Mouse (Mus musculus) 416B (cell line): ENCODE data around the gene Kif1c.

Experiments used
- DNase-seq: peaks from one replicate; pipeline ENCODE4 v3.0.0; 2011; ENCODE audit warnings: low read depth

Kif1c gene

GRCm38 (mm10) chr11:70697376-70697775, 3.0 kb upstream of the Kif1c start:
- DNase-seq = peak; percentile 49

- no peak for DNase-seq
These were observed 1.3 kb upstream of the Kif1c start for GRCm38 (mm10) chr11:70699051-70699450.

- DNase-seq = peak; percentile 24
These were observed 265 bp downstream of the Kif1c start for GRCm38 (mm10) chr11:70700613-70701012.

GRCm38 (mm10) chr11:70701221-70701955, 1.0 kb downstream of the Kif1c start:
- no peak for DNase-seq

DNA sequence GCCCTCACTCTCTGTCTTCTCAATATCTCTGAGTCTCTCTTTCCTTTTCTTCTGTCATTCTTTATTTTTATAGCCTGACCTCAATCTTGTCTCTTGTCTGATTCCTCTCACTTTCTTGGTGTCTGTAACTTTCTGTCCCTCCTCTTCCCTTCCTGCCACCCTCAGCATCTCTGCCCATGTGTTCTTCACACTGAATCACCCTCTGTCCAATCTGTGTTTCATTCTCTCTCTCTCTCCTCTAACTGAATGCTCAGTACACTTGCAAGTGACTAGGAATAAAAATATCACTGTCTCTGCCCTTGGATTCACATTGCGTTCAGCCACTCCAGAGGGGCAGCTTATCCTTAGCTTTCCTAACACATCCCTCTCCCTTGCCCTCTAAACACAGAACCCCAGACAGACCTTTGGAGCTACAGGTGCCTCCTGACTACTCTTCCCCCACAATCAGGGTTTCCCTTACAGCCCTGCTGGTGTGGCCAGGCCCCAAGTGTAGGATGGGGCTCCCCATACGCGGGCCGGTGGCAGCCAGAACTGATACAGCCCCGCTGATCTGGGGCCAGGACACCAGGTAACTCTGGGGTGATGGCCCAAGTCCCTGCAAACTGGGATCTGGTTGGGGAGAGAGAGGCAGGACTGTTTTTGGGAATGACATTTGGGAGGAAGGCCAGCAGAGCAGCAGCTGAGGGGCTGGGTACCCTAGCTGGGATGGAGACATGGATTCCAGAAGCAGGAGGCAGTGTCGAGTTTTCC, 1.8 kb downstream of the Kif1c start:
- no peak for DNase-seq

GRCm38 (mm10) chr11:70702781-70703180, 2.4 kb downstream of the Kif1c start:
- DNase-seq = no peak

DNA sequence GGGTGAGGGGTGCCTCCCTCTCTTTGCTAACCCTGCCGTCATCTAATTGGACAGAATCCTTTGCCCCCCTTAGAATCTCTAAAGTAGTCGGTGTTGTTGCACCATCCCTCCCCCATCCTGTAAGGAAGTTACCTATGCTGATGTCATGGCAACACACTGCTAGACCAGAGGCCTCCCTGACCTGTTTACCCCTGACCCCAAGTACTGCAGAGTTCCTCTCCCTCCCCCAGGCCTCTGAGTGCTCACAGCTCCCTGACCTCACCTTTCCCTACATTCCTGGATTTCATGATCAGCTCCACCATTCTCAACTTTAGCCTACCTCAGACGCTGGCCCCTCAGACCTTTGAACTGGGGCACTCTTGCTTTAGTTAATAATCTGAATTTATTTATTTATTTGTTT, 5.8 kb downstream of the Kif1c start:
- DNase-seq = no peak

- no peak for DNase-seq
These were observed 10.7 kb downstream of the Kif1c start for GRCm38 (mm10) chr11:70711026-70711425.

GRCm38 (mm10) chr11:70713222-70713621, 12.9 kb downstream of the Kif1c start:
- no peak for DNase-seq

DNA sequence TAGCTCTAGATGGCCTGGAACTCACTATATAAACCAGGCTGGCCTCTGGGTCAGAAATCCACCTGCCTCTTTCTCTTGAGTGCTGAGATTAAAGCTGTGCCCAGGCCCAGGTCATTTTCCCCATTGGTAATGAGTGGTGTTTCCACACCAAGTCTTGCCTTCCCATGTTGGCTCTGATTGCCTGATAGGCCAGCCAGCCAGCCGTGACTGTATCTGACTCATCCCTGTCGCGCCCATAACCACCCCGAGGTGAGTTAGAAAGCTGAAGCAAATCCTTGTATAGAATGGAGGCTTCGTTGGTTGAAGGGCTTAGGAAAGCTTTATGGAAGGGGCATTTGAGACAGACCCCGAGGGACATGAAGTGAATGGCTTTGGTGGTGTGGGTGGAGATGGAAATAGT, 15.5 kb downstream of the Kif1c start:
- DNase-seq = peak; percentile 29

DNA sequence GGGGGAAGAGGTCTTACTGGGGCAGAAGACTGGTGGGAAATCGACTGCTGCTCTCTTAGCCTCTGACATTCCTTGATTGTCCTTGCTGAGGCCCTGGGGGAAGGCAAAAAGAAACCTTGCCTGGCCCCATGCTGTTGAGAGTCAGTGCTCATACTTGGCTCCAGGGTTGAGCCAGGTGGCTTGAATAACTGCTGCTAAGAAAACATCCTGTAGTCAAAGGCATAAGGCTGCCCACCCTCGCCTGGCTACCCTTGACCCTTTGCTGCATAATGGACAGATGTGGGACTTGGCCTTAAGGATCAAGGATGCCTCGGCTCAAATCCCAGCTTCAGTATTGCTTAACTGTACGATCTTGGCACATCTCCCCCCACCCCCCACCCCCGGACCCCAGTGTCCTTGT, 18.1 kb downstream of the Kif1c start:
- DNase-seq = no peak

DNA sequence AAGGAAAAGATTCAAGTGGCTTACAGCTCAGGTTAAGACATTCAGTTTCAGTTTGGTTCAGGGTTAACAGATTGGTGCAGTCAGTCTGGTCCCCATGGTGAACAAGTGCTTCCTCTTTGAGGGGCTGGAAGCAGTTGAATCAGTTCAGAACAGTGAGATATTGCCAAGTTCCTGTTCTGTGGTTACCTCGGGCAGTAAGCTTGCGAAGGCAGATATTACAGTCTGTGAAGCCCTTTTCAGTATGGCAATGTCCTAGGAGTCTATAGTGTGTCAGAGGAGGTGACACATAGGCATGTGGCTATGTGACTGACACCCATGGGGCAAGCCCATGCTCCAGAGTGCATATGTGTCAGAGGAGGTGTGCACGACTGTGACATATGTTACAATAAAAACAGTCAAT, 20.2 kb downstream of the Kif1c start:
- DNase-seq = peak; percentile 94

DNA sequence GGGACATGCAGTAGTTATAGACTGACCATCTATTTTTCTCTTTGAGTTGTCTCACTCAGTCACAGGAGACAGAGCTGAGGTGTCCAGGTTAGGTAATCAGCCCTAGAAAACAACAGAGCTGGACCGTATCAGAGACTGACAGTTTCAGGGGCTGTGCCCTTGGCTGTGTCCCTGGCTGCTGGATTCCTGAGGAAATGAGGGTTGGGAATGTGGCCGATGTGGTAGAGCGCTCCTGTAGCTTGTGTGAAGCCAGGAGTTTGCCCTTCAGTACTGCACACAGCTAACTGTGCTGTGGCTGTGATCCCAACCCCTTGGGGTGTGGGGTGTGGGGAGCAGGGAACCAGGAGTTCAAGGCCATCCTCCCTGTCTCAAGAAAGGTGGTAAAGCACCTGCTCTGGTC, 20.7 kb downstream of the Kif1c start:
- DNase-seq = no peak

GRCm38 (mm10) chr11:70724706-70725105, 24.4 kb downstream of the Kif1c start:
- no peak for DNase-seq

DNA sequence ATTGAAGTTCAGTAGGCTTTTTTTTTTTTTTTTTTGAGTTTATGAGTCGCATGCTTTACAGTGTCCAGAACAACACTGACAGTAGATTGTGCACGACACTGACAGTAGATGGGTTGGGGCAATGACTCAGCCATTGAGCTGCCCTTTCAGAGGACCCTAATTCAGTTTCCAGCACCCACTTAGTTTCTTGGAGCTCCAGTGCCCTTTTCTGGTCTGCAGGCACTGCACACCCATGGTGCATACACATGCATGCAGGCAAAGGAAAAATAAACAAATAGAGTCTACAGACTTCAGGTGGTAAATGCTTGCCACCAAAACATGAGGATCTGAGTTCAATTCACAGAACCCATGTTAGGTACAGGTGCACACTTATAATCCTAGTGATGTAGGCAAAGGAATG, 26.2 kb downstream of the Kif1c start:
- DNase-seq = peak; percentile 17

GRCm38 (mm10) chr11:70727385-70727784, 27.0 kb downstream of the Kif1c start:
- DNase-seq = peak; percentile 31

- DNase-seq = peak; percentile 42
These were observed 30.2 kb downstream of the Kif1c start for GRCm38 (mm10) chr11:70730427-70731038.

DNA sequence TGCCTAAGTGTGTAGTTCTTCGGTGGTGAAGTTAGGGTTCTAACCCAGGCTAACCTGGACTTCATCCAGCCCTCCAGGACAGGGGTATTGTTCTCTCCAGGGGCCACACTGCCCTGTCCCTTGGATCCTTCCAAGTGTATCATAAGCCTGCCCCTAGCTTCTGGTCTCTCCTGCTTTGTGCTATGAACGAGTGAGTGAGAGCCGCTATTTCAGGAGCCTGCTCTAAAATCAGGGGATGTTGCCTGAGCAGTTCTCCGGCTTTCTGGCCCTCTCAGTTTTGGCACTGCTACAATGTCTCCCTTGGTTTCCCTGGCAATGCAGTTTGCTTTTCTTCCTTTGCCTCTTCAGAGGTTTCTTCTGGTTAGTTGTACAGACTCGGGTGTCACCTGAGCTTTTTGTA, 30.8 kb downstream of the Kif1c start:
- DNase-seq = no peak

DNA sequence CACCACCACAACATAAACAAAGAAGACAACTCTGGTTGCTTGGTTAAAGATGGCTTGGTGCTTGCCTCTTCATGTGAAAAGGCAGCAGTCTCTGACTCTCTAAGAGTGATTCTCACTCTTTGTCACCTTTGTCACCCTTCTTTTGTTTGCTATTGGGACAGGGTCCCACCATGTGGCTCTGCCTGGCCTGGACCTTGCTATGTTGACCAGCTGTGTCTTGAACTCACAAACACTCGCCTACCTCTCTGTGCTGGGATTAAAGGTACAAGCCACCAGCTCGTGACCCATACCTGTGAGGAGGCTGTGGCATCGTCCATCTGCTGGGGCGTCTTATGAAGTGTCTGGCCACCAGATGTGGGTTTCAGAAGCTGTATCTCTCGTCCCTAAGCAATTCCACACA, 32.9 kb downstream of the Kif1c start:
- no peak for DNase-seq

- DNase-seq = peak; percentile 57
These were observed 37.4 kb downstream of the Kif1c start for GRCm38 (mm10) chr11:70737749-70738148.

DNA sequence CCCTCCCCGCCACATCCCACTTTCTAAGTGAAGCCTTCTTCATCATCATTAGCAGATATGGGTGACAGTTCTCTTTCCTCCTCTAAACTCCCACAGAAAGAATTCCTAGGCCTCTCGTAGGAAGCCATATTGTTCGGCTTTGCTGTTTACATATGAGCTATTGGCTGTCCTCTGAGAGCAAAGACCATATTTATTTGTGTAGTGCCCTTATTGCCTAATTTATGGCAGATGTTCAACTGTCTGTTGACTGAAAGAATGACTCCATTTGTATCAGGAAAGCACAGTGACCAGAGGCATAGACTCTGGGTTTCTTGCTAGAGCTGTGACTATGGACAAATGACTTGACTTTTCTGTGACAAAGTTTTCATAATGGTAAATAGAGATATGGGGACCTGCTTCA, 41.3 kb downstream of the Kif1c start:
- DNase-seq = no peak

GRCm38 (mm10) chr11:70742117-70742516, 41.8 kb downstream of the Kif1c start:
- DNase-seq = no peak
